Mouse (Mus musculus): ENCODE measurements around the gene Dhodh.

Gene Dhodh

GRCm38 (mm10) chr8:109590901-109591300 is 17.6 kb downstream of the Dhodh start:
- in situ Hi-C loops (cut with MboI; ENCODE audit: unreplicated experiment in 2 of 2): loop anchor here in 1 of 2 experiments (10.0 kb wide), 1 partner anchor 344 kb away; no protein-coding TSS in a partner anchor

GRCm38 (mm10) chr8:109586972-109587504 is 21.4 kb downstream of the Dhodh start:
- in situ Hi-C loops (cut with MboI; ENCODE audit: unreplicated experiment in 2 of 2): no loop called here

GRCm38 (mm10) chr8:109585652-109586051 is 22.8 kb downstream of the Dhodh start:
- in situ Hi-C loops (cut with MboI; ENCODE audit: unreplicated experiment in 2 of 2): no loop called here

GRCm38 (mm10) chr8:109584830-109585229 is 23.6 kb downstream of the Dhodh start:
- in situ Hi-C loops (cut with MboI; ENCODE audit: unreplicated experiment in 2 of 2): no loop called here

- in situ Hi-C loops (cut with MboI; ENCODE audit: unreplicated experiment in 2 of 2): no loop called here
Measured at GRCm38 (mm10) chr8:109584293-109584692, 24.2 kb downstream of the Dhodh start.

GRCm38 (mm10) chr8:109578900-109579301 is 29.6 kb downstream of the Dhodh start, which contains the start of gene Hp:
Hp (minus strand) TSS chr8:109579172.
- in situ Hi-C loops (cut with MboI; ENCODE audit: unreplicated experiment in 2 of 2): no loop called here

GRCm38 (mm10) chr8:109576311-109576710 is 32.2 kb downstream of the Dhodh start:
- in situ Hi-C loops (cut with MboI; ENCODE audit: unreplicated experiment in 2 of 2): no loop called here

- in situ Hi-C loops (cut with MboI; ENCODE audit: unreplicated experiment in 2 of 2): loop anchor here (25.0 kb wide), 2 partner anchors 641 to 1041 kb away; partner anchors contain the start of genes Cmtr2 (in 2 of the 2) and Vac14 (in 1 of the 2)
Measured at GRCm38 (mm10) chr8:109571139-109571538, 37.3 kb downstream of the Dhodh start.

GRCm38 (mm10) chr8:109565498-109566333 is 42.8 kb downstream of the Dhodh start, which contains the start of the genes Dhx38 and Txnl4b:
Dhx38 (minus strand) TSS chr8:109565861.
Txnl4b (plus strand) TSS chr8:109565892.
- in situ Hi-C loops (cut with MboI; ENCODE audit: unreplicated experiment in 2 of 2): loop anchor here (5.0 to 25.0 kb wide), 3 partner anchors 42 to 1047 kb away; partner anchors contain the start of genes Cmtr2 (in 2 of the 2), Dhodh (in 2 of the 2) and Vac14 (in 1 of the 2)

- in situ Hi-C loops (cut with MboI; ENCODE audit: unreplicated experiment in 2 of 2): loop anchor here (5.0 to 25.0 kb wide), 3 partner anchors 43 to 1048 kb away; partner anchors contain the start of genes Cmtr2 (in 2 of the 2), Dhodh (in 2 of the 2) and Vac14 (in 1 of the 2)
Measured at GRCm38 (mm10) chr8:109564766-109565165, 43.7 kb downstream of the Dhodh start.

- in situ Hi-C loops (cut with MboI; ENCODE audit: unreplicated experiment in 2 of 2): loop anchor here (25.0 kb wide), 2 partner anchors 648 to 1048 kb away; partner anchors contain the start of genes Cmtr2 (in 2 of the 2) and Vac14 (in 1 of the 2)
Measured at GRCm38 (mm10) chr8:109563881-109564280, 44.6 kb downstream of the Dhodh start.

- in situ Hi-C loops (cut with MboI; ENCODE audit: unreplicated experiment in 2 of 2): loop anchor here (25.0 kb wide), 2 partner anchors 661 to 1061 kb away; partner anchors contain the start of genes Cmtr2 (in 2 of the 2) and Vac14 (in 1 of the 2)
Measured at GRCm38 (mm10) chr8:109551663-109552062, 56.8 kb downstream of the Dhodh start.

GRCm38 (mm10) chr8:109544049-109544448 is 64.4 kb downstream of the Dhodh start:
- in situ Hi-C loops (cut with MboI; ENCODE audit: unreplicated experiment in 2 of 2): no loop called here

GRCm38 (mm10) chr8:109542748-109543519 is 65.5 kb downstream of the Dhodh start:
- in situ Hi-C loops (cut with MboI; ENCODE audit: unreplicated experiment in 2 of 2): no loop called here

- in situ Hi-C loops (cut with MboI; ENCODE audit: unreplicated experiment in 2 of 2): no loop called here
Measured at GRCm38 (mm10) chr8:109542165-109542564, 66.3 kb downstream of the Dhodh start.
